Mouse (Mus musculus): Measurements from ENCODE around the gene Sema4g.

- TF ChIP-seq POLR2A (IDR thresholded peaks at IDR 0.05; ENCODE audit: low read depth, low read length) (no peak), CTCF (IDR thresholded peaks at IDR 0.05; ENCODE audit: borderline replicate concordance, insufficient read depth, low read length) (no peak)
Measured at GRCm38 (mm10) chr19:44992712-44993111, 3.8 kb downstream of the Sema4g start.

All from embryonic fibroblast, embryonic 13.5 days (primary cell).